23 mouse cellular contexts compared by ENCODE assay signal in genomic region chr5:52041447-52041846, GRCm38 (mm10).
DNase-seq lines count a peak whose midpoint lies in the region; ATAC-seq and TF ChIP-seq lines count a peak whose summit lies in the region.
"Had no signal": no experiment of that assay in that cellular context is flagged by ENCODE, and none has a peak within 500 bp of the region (broad histone marks: within the 10 kb centered on the region; RNA-seq: fewer than 3 reads in every experiment).

No protein-coding gene starts in this region.

- no peaks in the 10 kb centered on the region for H3K9me3 ChIP-seq in heart, embryonic 12.5 days (replicated peaks)
- no peaks in the 10 kb centered on the region for H3K9me3 ChIP-seq in heart, postnatal 0 days (replicated peaks; ENCODE audit: control insufficient read depth, low read length)
- H3K9me3 ChIP-seq: embryonic facial prominence, embryonic 12.5 days; embryonic facial prominence, embryonic 15.5 days had no signal

- no peak for DNase-seq in heart, adult 8-10 months (ENCODE audit: low spot score)
- no peak for DNase-seq in heart, postnatal 0 days (ENCODE audit: low spot score)
- no peak for DNase-seq in heart, adult 11 months
- no peak for DNase-seq in layer of hippocampus, postnatal 10 days (ENCODE audit: low spot score in 2 of 2)
- DNase-seq: adrenal gland, adult 2 months; adrenal gland, postnatal 14 days; B cell, adult 2 months; cerebellum, adult 11 months; cerebellum, adult 9-11 months; forebrain, postnatal 0 days; gastrocnemius, postnatal 25 days; kidney, adult 18-20 months had no signal

- no peak overlapping the region for H3K4me2 ChIP-seq in heart, embryonic 12.5 days
- H3K4me2 ChIP-seq in heart, postnatal 0 days (ENCODE audit: low read depth, low read length): no peak overlapping the region
- H3K4me2 ChIP-seq: embryonic facial prominence, embryonic 12.5 days; embryonic facial prominence, embryonic 15.5 days; hindbrain, embryonic 14.5 days had no signal

- H3K9ac ChIP-seq in heart, embryonic 12.5 days: no peak overlapping the region
- no peak overlapping the region for H3K9ac ChIP-seq in heart, postnatal 0 days (replicated peaks; ENCODE audit: low read depth, low read length)
- H3K9ac ChIP-seq: embryonic facial prominence, embryonic 12.5 days; embryonic facial prominence, embryonic 15.5 days; forebrain, postnatal 0 days; hindbrain, embryonic 14.5 days had no signal

- TF ChIP-seq CTCF in heart, postnatal 0 days (IDR thresholded peaks at IDR 0.05; ENCODE audit: low read depth): no peak

- ATAC-seq in heart, embryonic 12.5 days (ENCODE audit: insufficient number of reproducible peaks, low FRiP score): no peak
- ATAC-seq in heart, postnatal 0 days (ENCODE audit: insufficient read depth, low read depth): no peak
- peak; percentile 10; the same call in 1 of the 2 replicates for ATAC-seq in megakaryocyte progenitor cell, adult 5-6 weeks (replicated peaks; ENCODE audit: poor library complexity)
- ATAC-seq: forebrain, postnatal 0 days; hindbrain, postnatal 0 days; inflammation-experienced regulatory T-cells, adult 6 months; intestine, embryonic 16.5 days had no signal

- TF ChIP-seq EP300 in heart, postnatal 0 days (IDR thresholded peaks at IDR 0.05; ENCODE audit: low read depth): no peak

- no peak overlapping the region for H3K4me3 ChIP-seq in heart, embryonic 12.5 days
- H3K4me3 ChIP-seq in heart, postnatal 0 days (ENCODE audit: low read depth, low read length): no peak overlapping the region
- H3K4me3 ChIP-seq: embryonic facial prominence, embryonic 12.5 days; embryonic facial prominence, embryonic 15.5 days; heart, adult 2 months had no signal

- no peaks in the 10 kb centered on the region for H3K27me3 ChIP-seq in heart, embryonic 12.5 days (replicated peaks)
- H3K27me3 ChIP-seq in heart, postnatal 0 days (ENCODE audit: control insufficient read depth, insufficient read depth, low read length): no peaks in the 10 kb centered on the region
- H3K27me3 ChIP-seq: CH12.LX; embryonic facial prominence, embryonic 12.5 days; embryonic facial prominence, embryonic 15.5 days had no signal

- 73% methylated on average over 3 of the region's 3 CpGs for WGBS in heart, embryonic 12.5 days
- WGBS in heart, postnatal 0 days: 84% methylated on average over 3 of the region's 3 CpGs

- H3K4me1 ChIP-seq in heart, embryonic 12.5 days (replicated peaks): peaks cover 21% of the 10 kb centered on the region
- peaks cover 9% of the 10 kb centered on the region; the same call in 1 of the 2 replicates for H3K4me1 ChIP-seq in heart, postnatal 0 days (ENCODE audit: control insufficient read depth, insufficient read depth)
- H3K4me1 ChIP-seq: embryonic facial prominence, embryonic 12.5 days; embryonic facial prominence, embryonic 15.5 days had no signal

- 0 out of 2 replicates have a peak overlapping the region, but pooled peaks have one; percentile 76 for H3K27ac ChIP-seq in heart, embryonic 12.5 days (ENCODE audit: poor library complexity, severe bottlenecking)
- peak overlapping the region; percentile 77; the same call in 1 of the 2 replicates for H3K27ac ChIP-seq in heart, postnatal 0 days (ENCODE audit: low read depth)
- H3K27ac ChIP-seq: embryonic facial prominence, embryonic 12.5 days; embryonic facial prominence, embryonic 15.5 days; hindbrain, embryonic 14.5 days; hindbrain, postnatal 0 days had no signal

- H3K36me3 ChIP-seq in heart, embryonic 12.5 days: no peaks in the 10 kb centered on the region
- no peaks in the 10 kb centered on the region for H3K36me3 ChIP-seq in heart, postnatal 0 days (replicated peaks; ENCODE audit: control insufficient read depth, insufficient read depth, low read length)
- H3K36me3 ChIP-seq: embryonic facial prominence, embryonic 12.5 days; embryonic facial prominence, embryonic 15.5 days; G1E had no signal
